Mouse (Mus musculus): ENCODE data around the gene Tob2. TPM values are rescaled to one million over a fixed set of nuclear protein-coding genes. Genes with fewer than 3 reads are reported as not detected.

Gene Tob2
- polyA plus RNA-seq (2017; shearing (Covaris generic)) = 86.1 TPM

DNA sequence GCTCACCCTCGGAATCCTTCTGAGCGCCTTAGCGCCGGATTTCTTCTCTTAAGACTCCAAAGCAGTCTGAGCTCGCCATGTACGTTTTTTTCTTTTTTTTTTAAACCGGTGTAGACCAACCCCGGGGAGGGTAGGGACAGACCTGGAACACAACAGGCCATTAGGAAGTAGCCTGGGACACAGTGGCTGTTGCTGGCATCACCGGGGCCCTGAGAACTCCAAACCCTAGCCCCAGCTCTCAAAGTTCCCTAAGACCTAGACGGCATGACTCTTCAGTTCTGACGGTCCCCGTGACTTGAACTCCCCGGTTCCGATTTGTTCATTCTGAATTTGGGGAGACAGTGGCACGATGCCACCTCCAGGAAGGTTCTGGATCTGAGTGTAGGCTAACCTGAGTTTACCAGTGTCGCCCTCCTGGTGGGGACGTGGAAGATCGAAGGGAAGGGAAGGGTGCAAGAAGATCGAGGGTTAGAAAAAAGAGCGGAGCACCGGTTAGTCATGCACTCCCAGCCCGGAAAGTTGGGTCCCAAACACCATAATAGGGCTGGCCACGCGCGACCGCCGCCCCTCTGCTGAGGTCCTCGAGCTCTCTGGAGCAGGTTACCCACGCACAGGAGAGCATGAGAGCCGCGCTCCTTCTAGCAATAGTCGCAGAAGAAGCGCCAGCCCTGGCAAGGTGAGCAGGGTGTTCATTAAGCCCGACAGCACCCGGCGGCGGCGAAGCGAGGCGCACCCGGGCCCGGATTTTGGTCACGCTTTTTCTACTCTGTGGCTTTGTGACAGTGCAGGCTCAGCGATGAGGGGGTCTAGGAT lies at the start of gene Tob2:
Gene Tob2 (minus strand): TSS at position 280 of the 813 bp plus-strand sequence.

DNA sequence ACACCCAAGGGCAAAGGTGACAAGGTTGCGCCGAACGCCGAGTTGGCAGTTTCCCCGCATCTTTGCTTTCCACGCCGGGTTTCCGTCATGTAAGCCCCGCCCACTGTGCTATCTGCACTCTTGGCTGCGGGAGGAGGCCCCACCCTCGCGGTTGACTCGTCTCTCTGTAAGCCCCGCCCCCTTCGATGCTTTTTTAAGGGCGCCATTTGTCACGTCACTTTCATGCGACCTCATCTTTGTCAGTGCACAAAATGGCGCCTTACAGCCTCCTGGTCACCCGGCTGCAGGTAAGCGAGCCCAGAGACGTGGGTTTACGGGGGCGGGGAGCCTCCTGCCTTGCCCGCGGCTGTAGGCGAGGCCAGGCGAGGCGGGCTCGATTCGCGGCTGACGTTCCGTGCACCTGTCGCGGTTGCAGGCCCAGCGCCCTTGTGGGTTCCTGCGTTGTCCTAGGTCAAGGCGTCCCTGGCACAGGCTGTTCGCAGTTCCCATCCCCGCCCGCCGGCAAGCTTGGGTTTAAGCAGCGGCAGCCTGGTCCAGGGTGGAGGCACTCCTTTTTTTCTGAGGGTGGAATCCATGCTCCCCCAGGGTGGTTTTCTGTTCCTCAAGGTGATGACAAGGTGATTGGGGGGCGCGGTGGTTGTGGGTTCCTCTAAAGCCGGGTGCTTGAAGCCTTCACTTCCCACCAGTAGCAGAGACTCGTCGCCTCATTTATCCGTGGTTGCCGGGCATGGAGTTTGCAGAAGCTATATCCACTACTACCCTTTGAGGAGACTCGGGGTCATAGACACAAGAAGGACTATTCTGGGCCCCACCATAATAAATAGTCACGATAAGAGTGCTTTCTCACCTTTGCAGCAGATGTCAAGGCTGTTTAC lies 13.9 kb upstream of the Tob2 start, which contains the start of gene Aco2:
Gene Aco2 (plus strand): TSS at position 48 of the 875 bp plus-strand sequence.

DNA sequence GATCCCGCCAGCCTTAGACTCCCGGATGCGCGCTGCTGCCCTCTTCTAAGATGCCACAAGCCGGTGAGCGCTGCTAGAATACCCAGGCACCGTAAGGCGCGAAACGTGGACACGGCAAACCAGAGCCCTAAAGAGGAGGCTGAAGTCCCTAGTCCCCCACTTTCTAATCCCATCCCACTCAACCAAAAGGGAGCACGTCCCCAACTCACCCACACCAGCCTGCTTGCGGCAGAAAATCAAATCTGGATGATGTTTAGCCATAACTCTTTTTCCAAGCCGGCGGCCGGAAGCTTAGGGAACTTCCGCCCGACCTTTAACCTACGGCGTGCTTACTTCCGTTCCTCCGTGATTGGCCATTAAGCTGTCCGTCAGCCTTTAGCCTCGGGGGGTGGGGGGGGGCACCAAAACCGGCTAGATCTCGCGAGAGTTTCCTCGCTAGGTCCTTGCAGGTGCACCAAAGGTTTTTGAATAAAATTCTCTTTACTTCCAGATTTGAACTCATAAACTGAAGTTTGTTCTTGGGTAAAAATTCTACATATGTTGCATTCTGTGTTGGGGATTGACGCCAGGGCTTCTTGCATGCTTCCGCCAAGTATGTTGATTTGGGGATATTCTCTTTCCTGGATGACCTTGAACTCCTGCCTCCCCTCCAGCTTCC lies 13.1 kb upstream of the Tob2 start, which contains the start of gene Phf5a:
Gene Phf5a (minus strand): TSS at position 308 of the 658 bp plus-strand sequence.

DNA sequence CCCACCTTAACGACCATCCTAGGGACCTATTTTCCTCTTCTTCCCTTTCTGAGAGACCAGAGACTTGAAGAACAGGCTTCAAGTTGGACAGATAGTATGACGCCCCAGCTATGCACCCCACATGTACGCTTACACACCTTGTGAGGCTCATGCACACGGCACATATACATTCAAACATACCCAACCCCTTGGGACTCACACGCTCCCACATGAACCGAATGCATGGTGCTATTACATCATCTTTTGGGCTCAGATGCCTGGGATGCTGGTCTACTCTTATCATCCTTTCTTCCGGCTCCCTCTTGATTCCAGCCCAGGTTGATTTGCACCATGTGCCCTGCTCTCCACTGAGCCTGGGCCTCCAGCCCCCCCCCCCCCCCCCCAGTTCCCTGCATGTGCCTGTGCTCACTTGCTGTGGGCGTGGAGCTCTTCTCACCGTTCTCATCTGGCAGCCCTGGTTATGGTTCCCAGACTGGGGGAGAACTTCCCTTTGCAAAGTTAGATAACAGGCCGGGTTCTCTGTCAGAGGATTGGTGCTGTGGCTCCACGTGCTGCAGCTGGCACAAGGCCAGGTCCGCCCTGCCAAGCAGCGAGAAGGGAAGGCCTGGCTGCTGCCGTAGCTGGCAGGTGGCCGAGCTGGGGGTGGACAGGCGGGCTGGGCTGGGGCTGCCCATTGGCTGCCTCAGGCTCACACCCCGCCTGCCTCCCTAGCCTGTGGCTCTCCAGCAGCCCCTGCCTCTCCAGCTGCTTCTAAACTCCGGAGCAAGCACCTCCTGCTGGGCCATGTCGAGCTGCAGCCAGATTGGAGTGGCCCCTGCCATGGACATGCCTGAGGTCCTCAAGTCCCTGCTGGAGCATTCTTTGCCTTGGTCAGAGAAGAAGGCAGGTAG lies 56.4 kb downstream of the Tob2 start, which contains the start of gene Tef:
Gene Tef (plus strand): TSS at position 421 of the 890 bp plus-strand sequence.

Other genes starting within 250 kb of the Tob2 start
- 42.5 TPM for gene L3mbtl2, start 194.9 kb downstream of the Tob2 start, polyA plus RNA-seq (2017; shearing (Covaris generic))
- gene Chadl, start 161.5 kb downstream of the Tob2 start, polyA plus RNA-seq (2017; shearing (Covaris generic)) = 3.9 TPM
- gene Zc3h7b, start 113.7 kb downstream of the Tob2 start, polyA plus RNA-seq (2017; shearing (Covaris generic)) = 5.7 TPM
- 88.9 TPM for gene Rangap1, start 113.3 kb downstream of the Tob2 start, polyA plus RNA-seq (2017; shearing (Covaris generic))
- gene Tef, start 56.4 kb downstream of the Tob2 start, polyA plus RNA-seq (2017; shearing (Covaris generic)) = 22.9 TPM
- gene Phf5a, start 13.1 kb upstream of the Tob2 start, polyA plus RNA-seq (2017; shearing (Covaris generic)) = 86.7 TPM
- 149 TPM for gene Aco2, start 13.5 kb upstream of the Tob2 start, polyA plus RNA-seq (2017; shearing (Covaris generic))
- gene Polr3h, start 67.4 kb upstream of the Tob2 start, polyA plus RNA-seq (2017; shearing (Covaris generic)) = 52.2 TPM
- gene Csdc2, start 78.0 kb upstream of the Tob2 start, polyA plus RNA-seq (2017; shearing (Covaris generic)) = not detected
- 13.7 TPM for gene Pmm1, start 102.1 kb upstream of the Tob2 start, polyA plus RNA-seq (2017; shearing (Covaris generic))
- gene 1700029P11Rik, start 121.7 kb upstream of the Tob2 start, polyA plus RNA-seq (2017; shearing (Covaris generic)) = not detected
- 80.5 TPM for gene Xrcc6, start 129.0 kb upstream of the Tob2 start, polyA plus RNA-seq (2017; shearing (Covaris generic))
- gene Desi1, start 175.1 kb upstream of the Tob2 start, polyA plus RNA-seq (2017; shearing (Covaris generic)) = 31.6 TPM
- gene Snu13, start 188.8 kb upstream of the Tob2 start, polyA plus RNA-seq (2017; shearing (Covaris generic)) = 179 TPM
- gene 4930407I10Rik, start 200.4 kb upstream of the Tob2 start, polyA plus RNA-seq (2017; shearing (Covaris generic)) = 0.06 TPM
- gene Mei1, start 211.2 kb upstream of the Tob2 start, polyA plus RNA-seq (2017; shearing (Covaris generic)) = not detected

Data from inflammation-experienced regulatory T-cells, adult 16 weeks (primary cell).